14 mouse cellular contexts compared by ENCODE assay signal in genomic region chr10:83926990-83927389, GRCm38 (mm10).
DNase-seq lines count a peak whose midpoint lies in the region; ATAC-seq and TF ChIP-seq lines count a peak whose summit lies in the region.
"Had no signal": no experiment of that assay in that cellular context is flagged by ENCODE, and none has a peak within 500 bp of the region (broad histone marks: within the 10 kb centered on the region; RNA-seq: fewer than 3 reads in every experiment).

No protein-coding gene starts in this region.

- no peak for TF ChIP-seq POLR2A in lung, adult 2 months (IDR thresholded peaks at IDR 0.05; ENCODE audit: borderline replicate concordance, extremely low read depth, low read depth, low read length)

- DNase-seq in hindbrain, embryonic 14.5 days (ENCODE audit: low spot score): no peak
- no peak for DNase-seq in lung, adult 2 months
- peak; percentile 67 for DNase-seq in fibroblast of lung, adult 2 months (ENCODE audit: low read depth)
- peak; percentile 36 to 69 for DNase-seq in lung, postnatal 4 days
- no peak for DNase-seq in layer of hippocampus, postnatal 36 days
- DNase-seq: adrenal gland, postnatal 10 days; cerebellum, adult 11-12 months; thymus, postnatal 25 days had no signal

- no peak overlapping the region for H3K27ac ChIP-seq in hindbrain, embryonic 15.5 days (replicated peaks)
- H3K27ac ChIP-seq in hindbrain, embryonic 14.5 days: no peak overlapping the region
- H3K27ac ChIP-seq in lung, embryonic 16.5 days (ENCODE audit: low read length): peak overlapping the region; percentile 74
- H3K27ac ChIP-seq: heart, embryonic 13.5 days; layer of hippocampus, adult 2 months had no signal

- no peak overlapping the region for H3K4me3 ChIP-seq in hindbrain, embryonic 15.5 days
- no peak overlapping the region for H3K4me3 ChIP-seq in hindbrain, embryonic 14.5 days (replicated peaks; ENCODE audit: low read length)
- no peak overlapping the region for H3K4me3 ChIP-seq in lung, embryonic 16.5 days (ENCODE audit: low read length)
- no peak overlapping the region for H3K4me3 ChIP-seq in lung, adult 2 months (replicated peaks; ENCODE audit: extremely low read depth, low read depth, low read length)
- H3K4me3 ChIP-seq: heart, embryonic 13.5 days; layer of hippocampus, adult 2 months had no signal

- WGBS in hindbrain, embryonic 15.5 days: 60% methylated on average over 4 of the region's 4 CpGs
- whole genome bisulfite sequencing in hindbrain, embryonic 14.5 days: 62% methylated on average over 4 of the region's 4 CpGs
- WGBS in lung, embryonic 16.5 days: 29% methylated on average over 4 of the region's 4 CpGs
- WGBS in lung, adult 2 months: 27% methylated on average over 4 of the region's 4 CpGs

- no peak overlapping the region for H3K9ac ChIP-seq in hindbrain, embryonic 15.5 days
- H3K9ac ChIP-seq in hindbrain, embryonic 14.5 days: no peak overlapping the region
- H3K9ac ChIP-seq in lung, embryonic 16.5 days (ENCODE audit: low read length): no peak overlapping the region
- H3K9ac ChIP-seq: heart, embryonic 13.5 days had no signal

- H3K36me3 ChIP-seq in hindbrain, embryonic 15.5 days: no peaks in the 10 kb centered on the region
- no peaks in the 10 kb centered on the region for H3K36me3 ChIP-seq in hindbrain, embryonic 14.5 days (replicated peaks; ENCODE audit: control insufficient read depth, insufficient read depth)
- no peaks in the 10 kb centered on the region for H3K36me3 ChIP-seq in lung, embryonic 16.5 days (ENCODE audit: control insufficient read depth, insufficient read depth, low read length)
- H3K36me3 ChIP-seq: heart, embryonic 13.5 days had no signal

- TF ChIP-seq CTCF in lung, adult 2 months (IDR thresholded peaks at IDR 0.05; ENCODE audit: insufficient read depth, low read length): no peak

- peak; percentile 66; the same call in 1 of the 2 replicates for ATAC-seq in hindbrain, embryonic 15.5 days (ENCODE audit: low FRiP score, low read depth)
- ATAC-seq in hindbrain, embryonic 14.5 days (ENCODE audit: low FRiP score): no peak
- ATAC-seq in lung, embryonic 16.5 days (ENCODE audit: low read depth): peak; percentile 73
- ATAC-seq: inflammation-experienced regulatory T-cells, adult 6 months had no signal

- no peaks in the 10 kb centered on the region for H3K27me3 ChIP-seq in hindbrain, embryonic 15.5 days
- no peaks in the 10 kb centered on the region for H3K27me3 ChIP-seq in hindbrain, embryonic 14.5 days (ENCODE audit: control insufficient read depth, insufficient read depth, low read length)
- H3K27me3 ChIP-seq in lung, embryonic 16.5 days (ENCODE audit: control insufficient read depth, insufficient read depth, low read depth, low read length): no peaks in the 10 kb centered on the region
- H3K27me3 ChIP-seq: heart, embryonic 13.5 days had no signal

- H3K4me2 ChIP-seq in hindbrain, embryonic 15.5 days: no peak overlapping the region
- H3K4me2 ChIP-seq in hindbrain, embryonic 14.5 days (replicated peaks): no peak overlapping the region
- H3K4me2 ChIP-seq in lung, embryonic 16.5 days (ENCODE audit: low read depth, low read length): no peak overlapping the region
- H3K4me2 ChIP-seq: heart, embryonic 13.5 days; midbrain, embryonic 11.5 days had no signal

- no peaks in the 10 kb centered on the region for H3K9me3 ChIP-seq in hindbrain, embryonic 15.5 days
- H3K9me3 ChIP-seq in hindbrain, embryonic 14.5 days (ENCODE audit: control insufficient read depth, low read length): no peaks in the 10 kb centered on the region
- no peaks in the 10 kb centered on the region for H3K9me3 ChIP-seq in lung, embryonic 16.5 days (ENCODE audit: control insufficient read depth, low read length)
- H3K9me3 ChIP-seq: heart, embryonic 13.5 days had no signal

- no peaks in the 10 kb centered on the region for H3K4me1 ChIP-seq in hindbrain, embryonic 15.5 days (replicated peaks)
- no peaks in the 10 kb centered on the region for H3K4me1 ChIP-seq in hindbrain, embryonic 14.5 days (replicated peaks; ENCODE audit: control insufficient read depth, insufficient read depth, low read length)
- H3K4me1 ChIP-seq in lung, embryonic 16.5 days (replicated peaks; ENCODE audit: control insufficient read depth, insufficient read depth, low read length): peaks cover 18% of the 10 kb centered on the region
- H3K4me1 ChIP-seq in lung, adult 2 months (ENCODE audit: control insufficient read depth, insufficient read depth, low read length): peaks cover 6% of the 10 kb centered on the region

Comparison
In these comparisons a context has a peak if more than half of its experiments do, and no peak if none do; other contexts are left out.
1. DNase-seq: peak in fibroblast of lung, adult 2 months (single experiment) and lung, postnatal 4 days (2 of 2); none in hindbrain, embryonic 14.5 days (single experiment), lung, adult 2 months (single experiment) and layer of hippocampus, postnatal 36 days (0 of 2).